Mouse (Mus musculus) CD4-positive, CD25-positive, alpha-beta regulatory T cell, adult 2 months (primary cell): ENCODE data around the gene Iffo2.

Experiments used
- DNase-seq: peaks from one replicate; pipeline ENCODE4 v3.0.0-alpha.2; 2012; ENCODE audit warnings: low read depth, low spot score

The Iffo2 gene

DNA sequence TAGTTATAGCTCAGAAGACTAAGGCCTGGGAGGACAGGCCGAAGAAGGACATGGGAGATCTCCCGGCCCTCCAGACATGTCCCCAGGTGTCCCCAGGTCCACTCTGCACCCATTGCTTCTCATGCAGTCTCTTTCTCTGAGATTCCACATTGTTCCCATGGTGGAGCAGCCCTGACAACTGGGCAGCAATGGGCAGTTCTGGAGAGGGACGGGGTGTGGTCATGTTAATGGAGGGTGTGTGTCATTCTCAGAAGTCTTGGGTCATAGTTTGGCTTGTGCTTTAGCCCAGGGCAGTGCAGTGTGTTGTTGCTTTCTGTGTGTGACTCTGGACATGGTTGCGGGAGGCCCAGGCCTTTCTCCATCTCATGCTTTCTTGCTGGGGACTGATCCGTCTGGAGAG is 76.4 kb downstream of the Iffo2 start:
- no peak for DNase-seq

GRCm38 (mm10) chr4:139608975-139609374 is 78.6 kb downstream of the Iffo2 start:
- no peak for DNase-seq

DNA sequence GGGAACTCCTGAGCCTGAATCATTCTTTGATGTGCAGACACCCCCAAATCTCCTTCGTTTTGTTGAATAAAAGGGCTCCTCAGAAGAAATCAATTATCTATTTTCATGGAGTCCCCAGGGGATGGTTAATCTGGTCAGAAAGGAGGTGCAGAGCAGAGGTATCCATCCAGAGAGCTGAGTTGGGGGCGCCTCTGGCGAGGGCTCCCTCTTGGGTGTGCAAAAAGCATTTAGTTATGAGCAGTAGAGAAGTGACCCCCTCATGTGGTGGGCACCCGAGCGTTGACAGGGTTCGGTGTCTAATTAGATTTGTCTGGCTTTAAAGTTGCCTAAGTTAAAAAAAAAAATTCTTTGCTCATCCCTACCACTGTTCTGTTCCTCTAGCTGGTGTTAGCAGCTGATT is 80.6 kb downstream of the Iffo2 start:
- no peak for DNase-seq

- DNase-seq: peak; percentile 84
Measured at GRCm38 (mm10) chr4:139611542-139611953, 81.2 kb downstream of the Iffo2 start.

DNA sequence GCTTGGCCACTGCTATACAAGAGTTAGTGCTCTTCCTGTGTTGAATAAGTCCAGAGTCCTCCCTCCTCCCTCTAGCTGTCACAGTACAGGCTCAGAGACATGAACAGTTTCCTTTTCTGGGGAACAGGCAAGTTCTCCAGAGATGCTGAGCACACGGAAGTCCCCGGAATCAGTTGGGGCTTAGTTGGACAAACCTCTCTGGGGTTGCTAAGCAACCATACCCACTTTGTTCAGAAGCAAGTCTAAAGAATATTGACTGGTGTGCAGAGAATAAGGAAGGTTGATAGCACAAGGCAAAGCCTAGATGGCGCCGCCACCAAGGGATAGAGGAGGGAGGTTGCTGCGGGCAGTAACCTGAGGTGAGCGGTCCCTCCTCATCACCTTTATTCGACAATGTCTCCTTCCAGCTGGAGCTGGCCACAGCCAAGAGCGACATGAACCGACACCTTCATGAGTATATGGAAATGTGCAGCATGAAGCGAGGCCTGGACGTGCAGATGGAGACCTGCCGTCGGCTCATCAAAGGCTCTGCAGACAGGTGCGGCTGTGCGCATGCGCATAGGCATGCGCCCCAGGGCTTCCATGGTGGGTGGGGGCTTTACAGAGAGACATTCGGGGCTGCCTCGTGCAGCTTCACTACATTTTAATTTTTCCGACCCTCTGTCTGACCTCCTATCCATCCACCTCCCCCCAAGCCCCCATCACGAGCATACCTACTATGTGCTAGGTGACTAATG is 84.3 kb downstream of the Iffo2 start:
- DNase-seq: no peak

GRCm38 (mm10) chr4:139616276-139617000 is 86.1 kb downstream of the Iffo2 start:
- peak; percentile 86 for DNase-seq

DNA sequence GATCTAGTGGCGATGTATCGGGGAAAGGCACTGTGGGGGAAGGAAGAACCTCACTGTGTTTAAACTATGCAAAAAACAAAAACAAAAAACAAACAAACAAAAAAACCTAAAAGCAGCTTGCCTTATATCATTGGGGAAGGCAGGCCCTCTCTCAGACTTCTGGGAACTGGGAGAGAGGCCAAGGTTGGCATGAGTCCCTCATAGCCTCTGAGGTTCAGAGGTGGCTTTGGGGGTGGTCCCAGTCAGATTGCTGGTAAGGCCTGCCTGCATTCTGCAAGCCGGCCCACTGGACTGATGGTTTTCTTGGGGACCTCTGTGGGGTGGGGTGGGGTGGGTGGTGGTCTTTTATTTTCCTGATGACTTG is 86.6 kb downstream of the Iffo2 start:
- DNase-seq: no peak

- no peak for DNase-seq
Measured at GRCm38 (mm10) chr4:139619765-139620164, 89.4 kb downstream of the Iffo2 start.

DNA sequence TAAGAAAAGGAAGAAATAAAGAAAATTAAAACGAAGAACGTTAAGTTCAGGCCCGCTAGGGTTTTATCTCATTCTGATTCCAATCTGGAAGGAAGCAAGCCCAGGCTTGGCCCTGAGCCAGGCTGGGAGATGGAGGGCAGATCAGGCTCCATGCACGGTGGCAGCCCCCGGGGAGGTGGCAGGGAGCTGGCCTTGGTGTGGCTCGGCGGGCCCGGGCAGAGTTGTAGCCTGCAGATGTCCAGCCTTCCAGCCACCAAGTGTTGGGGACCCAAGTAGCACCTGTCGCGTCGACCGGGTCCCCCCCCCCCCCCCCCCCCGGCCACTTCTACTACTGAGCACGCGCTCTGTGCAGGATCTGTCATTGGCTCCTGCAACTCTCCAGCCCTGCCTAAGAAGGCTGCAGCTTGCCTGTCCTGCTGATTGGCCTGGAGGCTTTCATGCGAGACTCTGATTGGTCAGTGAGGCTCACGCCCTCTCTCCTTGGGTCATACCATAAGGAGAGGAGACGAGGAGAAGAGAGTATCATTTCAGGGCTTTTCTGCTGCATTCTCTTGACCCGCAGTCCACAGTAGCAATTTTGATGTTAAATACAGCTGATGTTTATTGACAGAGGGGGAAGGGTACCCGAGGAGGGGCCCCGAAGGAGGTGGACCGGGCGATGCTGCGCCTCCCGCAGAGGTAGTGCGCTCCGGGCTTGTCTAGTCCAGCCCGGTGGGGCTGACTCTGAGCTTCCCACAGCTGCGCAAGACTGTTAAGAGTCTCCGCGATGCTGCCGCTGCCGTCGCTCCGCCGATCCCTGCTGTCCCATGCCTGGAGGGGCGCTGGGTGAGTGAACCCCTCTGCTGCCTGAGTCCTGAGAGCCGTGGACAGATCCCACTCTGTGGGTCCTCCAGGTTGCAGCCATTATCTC is 92.3 kb downstream of the Iffo2 start, which contains the start of gene Aldh4a1:
Gene Aldh4a1 (plus strand): TSS at position 494 of the 910 bp plus-strand sequence.
- DNase-seq: peak; percentile 96

DNA sequence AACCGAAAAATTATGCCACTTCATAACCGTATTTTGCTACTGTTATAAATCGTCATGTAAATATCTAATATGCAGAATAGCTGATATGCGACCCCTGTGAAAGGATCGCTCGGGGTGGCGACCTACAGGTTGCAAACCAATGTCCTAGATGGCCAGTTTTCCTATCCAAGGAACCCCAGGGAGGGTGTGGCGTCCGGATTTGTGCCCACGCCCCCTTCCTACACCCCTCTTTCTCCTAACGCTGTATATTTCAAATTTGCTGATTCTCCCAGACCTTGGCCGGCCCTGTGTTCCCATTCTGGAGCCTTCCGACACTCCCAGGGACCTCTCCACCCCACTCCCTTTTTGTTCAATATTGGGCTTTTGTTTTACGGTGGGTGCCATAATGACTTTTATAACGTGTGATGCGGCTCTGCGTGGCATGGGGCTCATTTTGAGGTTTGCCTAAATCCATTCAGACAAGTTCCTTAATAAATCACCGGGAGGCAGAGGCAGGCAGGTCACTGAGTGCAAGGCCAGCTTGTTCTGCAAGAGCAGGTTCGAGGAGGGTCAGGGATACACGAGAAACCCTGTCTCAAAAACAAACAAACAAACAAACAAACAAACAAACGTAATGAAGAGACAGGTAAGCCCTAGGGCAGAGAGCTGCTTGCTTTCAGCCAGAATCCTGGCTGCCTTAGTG is 93.2 kb downstream of the Iffo2 start:
- DNase-seq: no peak

DNA sequence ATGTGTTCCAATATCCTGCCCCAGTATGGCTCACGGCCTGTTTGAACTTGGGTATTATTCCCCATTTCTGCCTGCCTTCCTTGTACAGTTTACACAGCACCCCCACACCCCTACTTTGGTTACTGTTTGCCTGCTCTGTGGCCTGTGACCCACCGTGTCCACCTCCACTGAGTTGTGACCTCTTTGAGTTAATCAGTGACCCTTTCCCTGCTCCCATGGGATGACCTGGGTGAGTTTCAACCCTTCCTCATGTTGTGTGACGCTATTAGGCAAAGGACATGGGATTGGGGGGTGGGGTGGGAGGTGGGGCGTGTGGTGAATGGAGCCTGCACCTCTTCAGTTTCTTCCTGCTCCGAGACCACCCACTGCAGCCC is 93.8 kb downstream of the Iffo2 start:
- DNase-seq: no peak

- DNase-seq: no peak
Measured at GRCm38 (mm10) chr4:139624706-139625105, 94.4 kb downstream of the Iffo2 start.

DNA sequence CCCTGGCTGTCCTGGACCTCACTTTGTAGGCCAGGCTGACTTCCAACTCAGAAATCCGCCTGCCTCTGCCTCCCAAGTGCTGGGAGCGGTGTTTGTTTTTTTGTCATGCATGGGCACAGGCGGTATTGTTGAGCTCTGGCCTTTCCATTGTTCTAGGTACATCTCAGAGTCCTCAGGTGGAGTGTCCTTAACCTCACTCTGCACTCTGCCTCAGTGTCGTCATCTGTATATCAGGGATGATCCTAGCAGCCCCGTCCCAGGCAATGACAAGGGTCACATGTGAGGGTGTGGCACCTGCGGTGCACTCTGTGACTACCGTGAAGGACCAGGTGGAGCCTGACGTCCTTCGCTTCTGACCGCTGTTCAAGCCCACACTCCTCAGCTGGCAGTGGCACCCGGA is 97.0 kb downstream of the Iffo2 start:
- no peak for DNase-seq

GRCm38 (mm10) chr4:139630171-139630570 is 99.8 kb downstream of the Iffo2 start:
- no peak for DNase-seq

DNA sequence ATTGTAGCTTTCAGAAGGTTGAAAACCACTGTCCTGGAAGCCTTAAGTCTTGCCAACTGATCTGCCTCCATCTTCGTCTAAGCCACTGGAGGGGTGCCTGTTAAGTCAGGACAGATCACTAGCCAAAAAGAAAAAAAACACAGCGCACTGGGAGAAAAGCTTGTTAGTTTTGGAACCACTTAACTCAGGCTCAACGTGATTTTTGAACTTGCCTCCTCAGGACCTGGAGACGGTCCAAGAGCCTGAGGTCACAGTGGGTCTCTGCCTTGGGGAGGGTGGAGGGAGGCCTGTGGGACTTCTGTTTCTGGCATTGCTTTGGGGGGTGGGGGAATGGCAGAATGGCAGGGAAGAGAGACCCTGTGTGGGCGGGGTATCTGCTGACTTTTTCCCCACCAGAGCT is 100.8 kb downstream of the Iffo2 start:
- no peak for DNase-seq

GRCm38 (mm10) chr4:139631569-139632253 is 101.4 kb downstream of the Iffo2 start:
- DNase-seq: no peak

DNA sequence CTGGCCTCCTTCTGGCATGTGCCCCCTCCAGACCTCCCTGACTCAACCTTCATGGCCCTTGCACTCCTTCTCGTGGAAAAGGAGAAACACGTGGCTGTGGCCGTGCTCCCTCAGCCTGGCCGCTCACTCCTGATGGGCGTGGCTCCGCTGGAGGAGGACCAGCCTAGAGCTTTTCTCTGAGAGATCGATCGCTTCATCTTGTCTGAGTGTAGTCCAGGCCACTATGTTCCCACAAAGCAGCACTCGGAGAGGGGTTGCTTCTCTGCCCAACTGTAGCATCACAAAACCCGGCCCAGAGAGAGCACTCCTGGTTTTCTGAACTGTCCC is 101.9 kb downstream of the Iffo2 start:
- DNase-seq: no peak

- DNase-seq: peak; percentile 82
Measured at GRCm38 (mm10) chr4:139636373-139636772, 106.0 kb downstream of the Iffo2 start.

DNA sequence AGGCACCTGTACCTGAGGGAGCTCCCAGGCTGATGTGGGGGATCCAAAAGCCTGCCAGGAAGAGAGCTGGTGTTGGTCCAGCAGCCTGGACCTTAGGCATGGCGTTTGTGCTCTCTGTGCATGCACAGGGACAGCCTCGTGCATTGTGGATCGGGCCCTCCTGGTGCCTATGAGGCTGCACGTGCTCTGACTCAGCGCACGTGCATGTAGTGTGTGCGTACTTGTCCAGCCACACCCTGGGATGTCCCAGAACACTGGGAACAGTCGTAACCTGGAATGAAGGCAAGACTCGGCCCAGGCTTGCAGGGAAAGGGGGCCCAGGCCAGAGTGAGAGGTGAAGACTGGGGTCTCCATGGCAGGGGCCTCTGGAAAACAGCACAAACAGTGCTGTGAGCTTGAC is 107.5 kb downstream of the Iffo2 start:
- no peak for DNase-seq

GRCm38 (mm10) chr4:139638356-139638755 is 108.0 kb downstream of the Iffo2 start:
- no peak for DNase-seq

GRCm38 (mm10) chr4:139639801-139640200 is 109.5 kb downstream of the Iffo2 start:
- DNase-seq: no peak
